Comparison of ENCODE assay signal across 10 mouse cellular contexts in genomic region chr6:135362098-135362458, GRCm38 (mm10). TPM values are rescaled to one million over a fixed set of nuclear protein-coding genes. Genes with fewer than 3 reads are reported as not detected.
DNase-seq lines count a peak whose midpoint lies in the region; ATAC-seq and TF ChIP-seq lines count a peak whose summit lies in the region.
"Had no signal": no experiment of that assay in that cellular context is flagged by ENCODE, and none has a peak within 500 bp of the region (broad histone marks: within the 10 kb centered on the region; RNA-seq: fewer than 3 reads in every experiment).

No protein-coding gene starts in this region.

- TF ChIP-seq EP300 in lung, postnatal 0 days (IDR thresholded peaks at IDR 0.05), result no peak

- TF ChIP-seq CTCF in lung, postnatal 0 days (IDR thresholded peaks at IDR 0.05), result no peak
- TF ChIP-seq CTCF in intestine, postnatal 0 days (IDR thresholded peaks at IDR 0.05; ENCODE audit: low read depth), result no peak; the same call in 1 of the 2 replicates

- DNase-seq in heart, adult 18-20 months, result no peak
- no peak for DNase-seq in lung, postnatal 0 days (ENCODE audit: low spot score)
- DNase-seq in lung, postnatal 4 days, result no peak
- DNase-seq in c-Kit-positive CD71-positive TER-119-positive erythroid progenitor cells, embryonic 14.5 days (ENCODE audit: low spot score), result no peak
- DNase-seq: liver, embryonic 13.5 days had no signal

- peak overlapping the region; percentile 60 for H3K4me2 ChIP-seq in heart, embryonic 14.5 days (ENCODE audit: low read length)
- peak overlapping the region; percentile 49; the same call in 1 of the 2 replicates for H3K4me2 ChIP-seq in lung, postnatal 0 days (replicated peaks; ENCODE audit: low read depth, low read length)
- H3K4me2 ChIP-seq in intestine, postnatal 0 days (replicated peaks; ENCODE audit: low read depth), result peak overlapping the region; percentile 66
- H3K4me2 ChIP-seq in stomach, embryonic 16.5 days (ENCODE audit: low read depth, low read length), result peak overlapping the region; percentile 55
- H3K4me2 ChIP-seq: liver, embryonic 13.5 days had no signal

- H3K9me3 ChIP-seq in heart, embryonic 14.5 days (ENCODE audit: control insufficient read depth, low read length), result no peaks in the 10 kb centered on the region
- H3K9me3 ChIP-seq in lung, postnatal 0 days (ENCODE audit: low read length), result no peaks in the 10 kb centered on the region
- H3K9me3 ChIP-seq in intestine, postnatal 0 days (ENCODE audit: control insufficient read depth), result no peaks in the 10 kb centered on the region
- H3K9me3 ChIP-seq in stomach, embryonic 16.5 days (replicated peaks; ENCODE audit: control insufficient read depth, low read length), result no peaks in the 10 kb centered on the region
- H3K9me3 ChIP-seq: liver, embryonic 13.5 days had no signal

- no peak overlapping the region for H3K4me3 ChIP-seq in heart, embryonic 14.5 days (ENCODE audit: control insufficient read depth in 1 of 2, insufficient read depth in 1 of 2, low read depth in 1 of 2, low read length in 2 of 2)
- H3K4me3 ChIP-seq in lung, postnatal 0 days (ENCODE audit: low read depth, low read length), result no peak overlapping the region
- peak overlapping the region; percentile 40; the same call in 1 of the 2 replicates for H3K4me3 ChIP-seq in intestine, postnatal 0 days (ENCODE audit: low read depth, low read length)
- H3K4me3 ChIP-seq in stomach, embryonic 16.5 days (replicated peaks; ENCODE audit: low read length), result peak overlapping the region; percentile 61; the same call in 1 of the 2 replicates
- H3K4me3 ChIP-seq: liver, embryonic 13.5 days had no signal

- ATAC-seq in heart, embryonic 14.5 days (ENCODE audit: insufficient number of reproducible peaks, insufficient read depth, low FRiP score, low read depth), result no peak
- ATAC-seq in lung, postnatal 0 days, result no peak
- ATAC-seq in intestine, postnatal 0 days, result peak; percentile 76
- 0 out of 2 replicates have a peak, but pooled peaks have one; percentile 4 for ATAC-seq in stomach, embryonic 16.5 days (ENCODE audit: insufficient read depth, low FRiP score)

- 58% methylated on average over 3 of the region's 3 CpGs for WGBS in heart, embryonic 14.5 days
- 61% methylated on average over 3 of the region's 3 CpGs for WGBS in lung, postnatal 0 days
- 44% methylated on average over 3 of the region's 3 CpGs for WGBS in intestine, postnatal 0 days
- WGBS in stomach, embryonic 16.5 days, result 52% methylated on average over 3 of the region's 3 CpGs

- H3K27ac ChIP-seq in heart, embryonic 14.5 days (replicated peaks in 1 of 2; ENCODE audit: control insufficient read depth in 1 of 2, insufficient read depth in 1 of 2, low read depth in 2 of 2, low read length in 2 of 2), result peak overlapping the region; percentile 83 to 86
- H3K27ac ChIP-seq in lung, postnatal 0 days (ENCODE audit: low read length), result peak overlapping the region; percentile 64
- H3K27ac ChIP-seq in intestine, postnatal 0 days (ENCODE audit: low read depth, low read length), result peak overlapping the region; percentile 82
- peak overlapping the region; percentile 99 for H3K27ac ChIP-seq in stomach, embryonic 16.5 days (ENCODE audit: low read length)
- H3K27ac ChIP-seq: liver, embryonic 13.5 days had no signal

- peak overlapping the region; percentile 73; the same call in 1 of the 2 replicates for H3K9ac ChIP-seq in heart, embryonic 14.5 days (ENCODE audit: low read length)
- H3K9ac ChIP-seq in lung, postnatal 0 days (replicated peaks; ENCODE audit: low read depth), result no peak overlapping the region
- no peak overlapping the region; the same call in 1 of the 2 replicates for H3K9ac ChIP-seq in intestine, postnatal 0 days (ENCODE audit: low read depth, low read length)
- H3K9ac ChIP-seq in stomach, embryonic 16.5 days (ENCODE audit: low read length), result peak overlapping the region; percentile 53
- H3K9ac ChIP-seq: liver, embryonic 13.5 days had no signal

- H3K4me1 ChIP-seq in heart, embryonic 14.5 days (ENCODE audit: control insufficient read depth in 2 of 2, insufficient read depth in 2 of 2, low read length in 2 of 2), result peaks cover 3 to 7% of the 10 kb centered on the region in 2 experiments; a peak in 3 of 4 replicates
- peaks cover 14% of the 10 kb centered on the region for H3K4me1 ChIP-seq in lung, postnatal 0 days (ENCODE audit: insufficient read depth, low read depth, low read length)
- H3K4me1 ChIP-seq in intestine, postnatal 0 days (replicated peaks; ENCODE audit: control insufficient read depth, insufficient read depth, low read length), result 0 out of 2 replicates have a peak, but pooled peaks cover 12% of the 10 kb centered on the region
- H3K4me1 ChIP-seq in stomach, embryonic 16.5 days (ENCODE audit: control insufficient read depth, insufficient read depth, low read length), result peaks cover 34% of the 10 kb centered on the region

- H3K36me3 ChIP-seq in heart, embryonic 14.5 days (ENCODE audit: control insufficient read depth, insufficient read depth, low read length), result no peaks in the 10 kb centered on the region
- no peaks in the 10 kb centered on the region for H3K36me3 ChIP-seq in lung, postnatal 0 days (ENCODE audit: insufficient read depth, low read length)
- H3K36me3 ChIP-seq in intestine, postnatal 0 days (ENCODE audit: control insufficient read depth, insufficient read depth), result peaks cover 4% of the 10 kb centered on the region; the same call in 1 of the 2 replicates
- H3K36me3 ChIP-seq in stomach, embryonic 16.5 days (ENCODE audit: control insufficient read depth, insufficient read depth, low read length), result 0 out of 2 replicates have a peak, but pooled peaks cover 2% of the 10 kb centered on the region
- H3K36me3 ChIP-seq: liver, embryonic 13.5 days had no signal

- H3K27me3 ChIP-seq in heart, embryonic 14.5 days (ENCODE audit: control insufficient read depth, insufficient read depth, low read length), result no peaks in the 10 kb centered on the region
- no peaks in the 10 kb centered on the region for H3K27me3 ChIP-seq in lung, postnatal 0 days (replicated peaks; ENCODE audit: insufficient read depth, low read length)
- H3K27me3 ChIP-seq in intestine, postnatal 0 days (replicated peaks; ENCODE audit: control insufficient read depth, insufficient read depth, low read length), result no peaks in the 10 kb centered on the region
- no peaks in the 10 kb centered on the region for H3K27me3 ChIP-seq in stomach, embryonic 16.5 days (ENCODE audit: control insufficient read depth, insufficient read depth, low read length)
- H3K27me3 ChIP-seq: liver, embryonic 13.5 days had no signal

RNA-seq across cellular contexts. Expression of gene Emp1, which starts 0.3 kb away (rescaled TPM):
- 16.6 and 17.2 TPM in 2 replicates for polyA plus RNA-seq in heart, embryonic 14.5 days (2014; fragmentation: Nextera tagmentation; extraction: Ambion mirVana)
- 10 to 100 TPM; 39.9 to 43.1 TPM for total RNA-seq in heart, adult 18-20 months (2021)
- 127 and 136 TPM in 2 replicates for polyA plus RNA-seq in lung, postnatal 0 days (2015; fragmentation: Nextera tagmentation; extraction: Ambion mirVana)
- polyA plus RNA-seq in intestine, postnatal 0 days (2015; fragmentation: Nextera tagmentation; extraction: Ambion mirVana), result 42.5 and 42.8 TPM in 2 replicates
- polyA plus RNA-seq in stomach, embryonic 16.5 days (2015; fragmentation: Nextera tagmentation; extraction: Ambion mirVana), result 221 and 304 TPM in 2 replicates

RNA-seq across cellular contexts. Expression of gene Pbp2, which starts 51.9 kb away (rescaled TPM):
- not detected in 2 replicates for polyA plus RNA-seq in heart, embryonic 14.5 days (2014; fragmentation: Nextera tagmentation; extraction: Ambion mirVana)
- total RNA-seq in heart, adult 18-20 months (2021), result not detected
- polyA plus RNA-seq in lung, postnatal 0 days (2015; fragmentation: Nextera tagmentation; extraction: Ambion mirVana), result 0.42 and 1.6 TPM in 2 replicates
- not detected in 2 replicates for polyA plus RNA-seq in intestine, postnatal 0 days (2015; fragmentation: Nextera tagmentation; extraction: Ambion mirVana)
- polyA plus RNA-seq in stomach, embryonic 16.5 days (2015; fragmentation: Nextera tagmentation; extraction: Ambion mirVana), result 12.4 and 28.5 TPM in 2 replicates
- polyA plus RNA-seq: liver, embryonic 13.5 days; neural tube, embryonic 11.5 days; thymus, postnatal 0 days had no signal

Comparison
In these comparisons a context has a peak if more than half of its experiments do, and no peak if none do; other contexts are left out.
1. ATAC-seq: peak in intestine, postnatal 0 days (single experiment) and stomach, embryonic 16.5 days (single experiment); none in heart, embryonic 14.5 days (single experiment) and lung, postnatal 0 days (single experiment).
2. H3K4me3 ChIP-seq: peak in intestine, postnatal 0 days (single experiment) and stomach, embryonic 16.5 days (single experiment); none in heart, embryonic 14.5 days (0 of 2) and lung, postnatal 0 days (single experiment).
3. H3K9ac ChIP-seq: peak in heart, embryonic 14.5 days (single experiment) and stomach, embryonic 16.5 days (single experiment); none in lung, postnatal 0 days (single experiment) and intestine, postnatal 0 days (single experiment).
4. Peak in every context shown above with its lines, with median percentiles within 50 percentile points of each other: H3K27ac ChIP-seq and H3K4me2 ChIP-seq.